Mouse (Mus musculus) forebrain, embryonic 14.5 days (tissue): ENCODE measurements at regions not wholly inside any gene's neighbourhood (a gene's known extent, or its start where the extent isn't known, plus 50 kb on each side); places are given as distances from the start of the nearest gene placed in this dataset.

ENCODE experiments used
- ATAC-seq: fragments of 200-750 bp; cut with Nextera tagmentation; 2 replicates; pipeline ENCODE4 v1.8.0; 2017; ENCODE audit warnings: mild to moderate bottlenecking, moderate library complexity
- DNase-seq: peaks from one replicate; pipeline ENCODE4 v3.0.0-alpha.2; 2015; ENCODE audit warnings: low spot score
- H3K27ac ChIP-seq: fragments of 300-500 bp; sonication (generic); 2 replicates; pipeline ENCODE4 v1.5.1; 2014; ENCODE audit warnings: low read depth, mild to moderate bottlenecking, control low read depth, low read length, moderate library complexity
- H3K27me3 ChIP-seq: fragments of 300-500 bp; sonication (generic); replicated peaks from 2 replicates; pipeline ENCODE4 v1.6.1; 2014; ENCODE audit warnings: low read length, control low read depth, mixed read lengths; ENCODE audit not compliant: control insufficient read depth, insufficient read depth
- H3K36me3 ChIP-seq: fragments of 300-500 bp; sonication (generic); 2 replicates; pipeline ENCODE4 v1.6.1; 2014; ENCODE audit warnings: low read length, control low read depth; ENCODE audit not compliant: control insufficient read depth, insufficient read depth
- H3K4me1 ChIP-seq: fragments of 300-500 bp; sonication (generic); 2 replicates; pipeline ENCODE4 v1.6.1; 2014; ENCODE audit warnings: antibody characterized with exemption, low read length, control low read depth; ENCODE audit not compliant: control insufficient read depth, insufficient read depth
- H3K4me2 ChIP-seq: fragments of 300-500 bp; sonication (generic); 2 replicates; pipeline ENCODE4 v1.6.1; 2014; ENCODE audit warnings: mild to moderate bottlenecking, control low read depth, low read length
- H3K4me3 ChIP-seq: fragments of 300-500 bp; sonication (generic); 2 replicates; pipeline ENCODE4 v1.5.1; 2014; ENCODE audit warnings: low read depth, low read length, control low read depth
- H3K9ac ChIP-seq: fragments of 300-500 bp; sonication (generic); 2 replicates; pipeline ENCODE4 v1.6.1; 2014; ENCODE audit warnings: mild to moderate bottlenecking, low read length, control low read depth, moderate library complexity
- H3K9me3 ChIP-seq: fragments of 300-500 bp; sonication (generic); replicated peaks from 2 replicates; pipeline ENCODE4 v1.6.1; 2016; ENCODE audit warnings: low read length, control low read depth, mixed read lengths; ENCODE audit not compliant: control insufficient read depth
- WGBS: fragments of 180-500 bp; shearing (Covaris S2); extraction: QIAGEN DNeasy Blood & Tissue Kit; methylation state at CpG from one replicate; pipeline ENCODE4 v1.1.7; 2014; 5-methylcytosine and 5-hydroxymethylcytosine counted together

DNA sequence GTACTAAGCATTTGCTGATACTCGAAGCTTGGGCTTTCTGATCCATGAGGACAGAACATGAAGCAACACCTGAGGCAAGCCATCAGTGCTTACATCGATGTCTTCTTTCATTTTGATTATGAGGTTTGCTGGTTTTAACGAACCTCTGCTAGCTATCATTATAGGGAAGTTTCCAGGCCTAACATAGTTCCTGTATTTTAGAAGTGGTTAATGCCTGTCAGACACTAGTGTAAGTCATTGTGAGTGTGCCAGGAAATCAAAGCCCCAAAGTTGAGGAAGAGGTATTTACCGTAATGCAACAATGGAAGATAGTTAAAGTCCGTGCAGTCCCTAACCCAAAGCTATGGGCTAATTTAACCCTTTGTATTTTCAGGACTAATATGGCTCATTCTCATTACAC, 120.1 kb upstream of the Rap2b start:
- DNase-seq: no peak
- H3K27ac ChIP-seq: no peak overlapping the region
- no peak for ATAC-seq
- no peaks in the 10 kb centered on the region for H3K36me3 ChIP-seq
- H3K4me3 ChIP-seq: no peak overlapping the region
- H3K9ac ChIP-seq: no peak overlapping the region
- H3K9me3 ChIP-seq: no peaks in the 10 kb centered on the region
- H3K4me1 ChIP-seq: no peaks in the 10 kb centered on the region
- no peaks in the 10 kb centered on the region for H3K27me3 ChIP-seq
- no peak overlapping the region for H3K4me2 ChIP-seq
- WGBS: 66% methylated on average over 5 of the region's 5 CpGs

DNA sequence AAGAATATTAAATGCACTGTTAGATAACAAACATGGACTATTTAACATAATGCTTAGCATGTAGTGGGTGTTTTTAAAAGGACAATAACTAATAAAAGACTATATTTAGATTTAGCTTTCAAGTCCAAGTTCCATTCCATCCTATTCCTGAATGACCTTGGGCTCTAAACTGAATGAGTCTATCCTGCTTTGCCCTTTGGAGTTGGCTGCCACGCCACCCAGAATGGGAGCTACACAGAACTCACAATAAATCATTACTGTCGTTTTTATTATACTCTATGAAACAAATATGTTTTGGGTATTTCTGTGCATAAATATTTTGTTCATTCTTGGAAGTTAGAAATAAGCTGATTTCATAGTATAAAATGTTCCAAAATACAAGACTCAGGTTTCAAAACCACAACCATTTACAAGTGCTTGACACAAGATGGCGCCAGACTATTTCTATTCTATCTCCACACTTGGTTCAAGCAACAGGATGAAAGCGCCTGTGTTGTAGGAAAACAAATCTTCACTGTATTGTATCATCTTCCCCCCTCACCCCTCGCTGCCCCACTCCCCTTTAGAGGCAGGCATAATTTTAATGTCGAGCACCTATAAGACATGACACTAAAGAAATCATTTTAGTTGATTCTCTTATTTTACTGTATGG, 117.4 kb upstream of the Rap2b start:
- Histone ChIP-seq H3K4me2 (no peak overlapping the region), H3K9me3 (no peaks in the 10 kb centered on the region)
- 17% methylated on average over 6 of the region's 6 CpGs for WGBS

DNA sequence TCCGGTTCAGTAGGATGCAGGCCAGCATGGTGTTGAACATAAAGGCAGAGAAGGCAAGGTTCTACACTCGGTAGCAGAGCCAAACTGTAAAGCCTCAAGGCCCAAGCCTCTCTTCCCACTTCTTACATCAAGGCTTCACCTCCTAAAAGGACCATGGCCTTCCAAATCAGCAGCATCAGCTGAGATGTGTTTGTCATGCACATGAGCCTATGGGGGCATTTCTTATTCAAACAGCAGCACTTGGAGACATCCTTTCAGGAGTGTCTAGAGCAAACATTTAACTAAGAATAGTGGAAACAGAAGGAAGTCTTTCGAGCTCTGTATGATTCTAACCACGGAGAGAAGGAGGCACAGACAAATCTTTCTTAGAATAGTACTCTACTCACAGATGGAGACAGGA, 115.0 kb upstream of the Rap2b start:
- Histone ChIP-seq H3K27me3 (no peaks in the 10 kb centered on the region), H3K9ac (no peak overlapping the region), H3K4me3 (no peak overlapping the region), H3K4me2 (no peak overlapping the region), H3K4me1 (no peaks in the 10 kb centered on the region), H3K27ac (no peak overlapping the region), H3K9me3 (no peaks in the 10 kb centered on the region), H3K36me3 (no peaks in the 10 kb centered on the region)
- WGBS: 71% methylated on average over 4 of the region's 4 CpGs
- DNase-seq: no peak
- no peak for ATAC-seq

More for the DNA sequence above, 117.4 kb upstream of the Rap2b start:
- DNase-seq (peak; percentile 84), ATAC-seq (peak; percentile 72)
- Histone ChIP-seq H3K27ac (no peak overlapping the region), H3K27me3 (no peaks in the 10 kb centered on the region), H3K36me3 (no peaks in the 10 kb centered on the region), H3K4me1 (no peaks in the 10 kb centered on the region), H3K4me3 (no peak overlapping the region), H3K9ac (no peak overlapping the region)

DNA sequence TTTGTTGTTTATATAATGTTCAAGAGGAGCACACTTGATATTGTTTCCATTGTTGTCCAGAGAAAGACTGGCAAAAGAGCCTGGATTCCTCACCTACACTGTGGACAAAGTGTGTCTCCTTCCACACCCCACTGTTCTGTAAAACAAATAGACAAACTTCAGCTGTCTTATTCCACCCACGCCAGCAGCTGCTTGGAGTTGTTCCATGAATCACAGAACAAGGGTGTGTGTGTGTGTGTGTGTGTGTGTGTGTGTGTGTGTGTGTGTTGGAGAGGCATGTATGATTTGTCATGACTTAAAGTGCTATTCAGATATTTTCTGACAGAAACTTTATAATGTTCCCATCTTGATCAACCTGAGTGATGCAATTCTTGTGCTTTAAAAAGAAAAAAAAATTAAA, 114.1 kb upstream of the Rap2b start:
- 66% methylated on average over 1 of the region's 1 CpGs for WGBS
- no peak for ATAC-seq

DNA sequence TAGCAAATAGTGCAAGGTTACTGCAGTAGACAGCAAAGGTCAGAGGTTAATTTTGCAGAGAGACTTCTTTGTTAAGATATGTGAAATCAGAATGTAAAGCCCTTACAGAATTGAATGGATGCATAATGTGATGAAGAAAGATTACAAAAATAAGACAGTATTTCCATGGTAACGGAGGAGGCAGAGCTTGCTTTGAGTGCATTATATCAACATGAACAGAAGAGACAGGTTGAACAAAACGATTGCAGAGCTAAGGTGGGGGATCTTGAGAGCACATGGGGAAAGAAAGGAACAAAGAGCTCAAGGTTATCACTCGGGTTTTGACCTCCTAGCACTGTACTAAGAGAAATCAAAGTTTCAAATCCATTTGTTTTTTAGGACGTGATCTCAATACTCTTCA, 106.2 kb upstream of the Rap2b start:
- peak; percentile 20 for DNase-seq
- Histone ChIP-seq H3K36me3 (no peaks in the 10 kb centered on the region), H3K4me3 (no peak overlapping the region), H3K9me3 (no peaks in the 10 kb centered on the region), H3K4me1 (no peaks in the 10 kb centered on the region), H3K27ac (no peak overlapping the region), H3K9ac (no peak overlapping the region), H3K4me2 (no peak overlapping the region), H3K27me3 (no peaks in the 10 kb centered on the region)
- ATAC-seq: no peak; the same call in 1 of the 2 replicates
- WGBS: 64% methylated on average over 4 of the region's 4 CpGs

More for the DNA sequence above, 114.1 kb upstream of the Rap2b start:
- no peaks in the 10 kb centered on the region for H3K27me3 ChIP-seq
- no peaks in the 10 kb centered on the region for H3K4me1 ChIP-seq
- DNase-seq: no peak
- no peak overlapping the region for H3K9ac ChIP-seq
- no peak overlapping the region for H3K27ac ChIP-seq
- no peaks in the 10 kb centered on the region for H3K36me3 ChIP-seq
- no peak overlapping the region for H3K4me2 ChIP-seq
- no peak overlapping the region for H3K4me3 ChIP-seq
- H3K9me3 ChIP-seq: no peaks in the 10 kb centered on the region

DNA sequence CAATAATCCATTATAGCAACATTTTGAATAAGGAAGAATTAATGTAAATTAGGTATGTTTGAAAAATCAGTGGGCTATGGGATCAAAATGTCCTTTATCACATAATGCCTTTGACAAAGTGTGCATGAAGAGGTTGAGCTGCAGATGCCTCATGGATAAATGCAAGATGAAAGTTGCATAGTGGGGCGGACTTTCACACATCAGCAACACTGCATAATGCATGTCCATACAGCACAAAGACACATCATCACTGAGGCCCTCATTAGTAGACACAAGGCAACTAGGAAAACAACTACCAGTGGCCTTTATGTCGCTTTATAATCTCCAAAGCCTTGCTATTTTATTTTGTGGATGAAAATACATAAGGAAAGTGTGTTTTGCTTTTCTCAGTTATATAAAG, 105.8 kb upstream of the Rap2b start:
- Histone ChIP-seq H3K4me1 (no peaks in the 10 kb centered on the region), H3K27me3 (no peaks in the 10 kb centered on the region), H3K36me3 (no peaks in the 10 kb centered on the region), H3K9ac (no peak overlapping the region), H3K4me2 (no peak overlapping the region), H3K9me3 (no peaks in the 10 kb centered on the region), H3K27ac (no peak overlapping the region), H3K4me3 (no peak overlapping the region)
- ATAC-seq (0 out of 2 replicates have a peak, but pooled peaks have one; percentile 20), DNase-seq (no peak)
- 86% methylated on average over 2 of the region's 2 CpGs for WGBS

DNA sequence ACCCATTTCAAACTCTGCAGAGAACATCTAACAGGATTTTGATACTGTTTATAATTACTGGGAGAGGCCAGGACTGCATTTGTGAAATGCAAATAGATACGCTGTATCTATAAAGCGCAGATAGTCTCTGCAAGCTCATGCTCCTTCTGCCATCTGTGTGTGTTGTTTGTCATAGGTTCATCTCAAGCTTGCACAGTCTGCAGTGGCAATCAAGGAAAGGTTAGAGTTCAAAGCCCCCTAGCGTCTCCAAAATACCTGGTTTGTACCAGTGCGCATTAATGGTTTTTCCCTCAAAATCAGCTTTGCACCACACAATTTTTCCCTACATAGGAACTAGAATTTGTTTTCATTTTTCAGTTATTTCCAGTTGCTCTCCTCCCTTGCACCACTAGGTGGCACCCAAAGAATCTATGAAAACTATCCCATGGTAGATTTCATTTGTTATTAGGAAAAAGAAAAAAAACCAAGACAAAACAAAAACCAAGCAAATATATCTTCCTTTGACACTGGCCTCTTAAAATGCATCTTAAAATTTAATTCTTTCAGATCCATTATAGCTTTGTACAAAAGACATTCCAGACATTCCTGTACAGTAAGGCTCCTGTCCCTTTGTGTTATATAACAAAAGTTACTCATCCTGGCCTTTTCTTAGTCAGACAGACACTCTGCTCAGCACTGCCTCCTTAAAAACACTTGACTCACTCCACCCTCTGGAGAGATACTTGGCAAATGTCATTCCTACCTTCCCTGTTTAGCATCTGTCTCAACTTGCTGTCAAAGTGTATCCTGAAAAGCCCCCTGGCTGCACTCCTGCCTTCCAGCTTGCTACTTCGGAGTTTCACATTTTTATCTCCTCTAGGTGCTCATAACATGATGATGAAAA, 92.7 kb upstream of the Rap2b start:
- Histone ChIP-seq H3K4me3 (no peak overlapping the region), H3K9me3 (no peaks in the 10 kb centered on the region), H3K4me2 (no peak overlapping the region), H3K36me3 (no peaks in the 10 kb centered on the region), H3K4me1 (no peaks in the 10 kb centered on the region), H3K27me3 (no peaks in the 10 kb centered on the region), H3K27ac (no peak overlapping the region), H3K9ac (no peak overlapping the region)
- DNase-seq (peak; percentile 68), ATAC-seq (peak; percentile 52)
- 77% methylated on average over 5 of the region's 5 CpGs for WGBS

DNA sequence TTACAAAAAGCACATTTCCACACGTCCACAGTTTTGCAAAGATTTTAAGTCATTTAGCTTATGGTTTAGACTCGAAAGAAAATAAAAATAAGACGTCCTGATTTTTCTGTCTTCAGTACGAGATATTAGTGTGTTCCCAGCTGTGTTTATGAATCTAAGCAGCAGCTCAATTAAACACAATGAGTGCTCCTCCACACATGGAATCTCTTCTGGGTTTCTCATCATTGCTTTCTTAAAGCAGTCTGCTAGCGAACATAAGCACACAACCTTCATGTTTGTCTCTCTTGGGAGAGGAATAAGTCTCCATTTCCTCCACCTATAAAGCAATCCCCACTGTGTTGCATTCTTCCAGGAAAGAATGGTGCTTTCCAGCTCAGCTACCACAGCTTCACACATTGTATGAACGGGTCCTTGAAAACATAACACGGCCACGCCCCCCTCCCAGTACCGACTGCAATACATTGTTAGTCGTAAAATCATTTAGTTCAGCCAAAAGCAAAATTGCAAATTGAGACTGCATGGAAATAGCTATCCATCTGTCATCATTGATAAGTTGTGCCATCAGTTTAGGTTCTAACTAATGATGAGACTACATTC, 75.4 kb upstream of the Rap2b start:
- no peaks in the 10 kb centered on the region for H3K4me1 ChIP-seq
- no peaks in the 10 kb centered on the region for H3K36me3 ChIP-seq
- H3K27me3 ChIP-seq: no peaks in the 10 kb centered on the region
- no peak overlapping the region for H3K4me2 ChIP-seq
- no peaks in the 10 kb centered on the region for H3K9me3 ChIP-seq
- 33% methylated on average over 10 of the region's 10 CpGs for WGBS
- no peak overlapping the region for H3K27ac ChIP-seq
- ATAC-seq (no peak; the same call in 1 of the 2 replicates), DNase-seq (peak; percentile 31)
- no peak overlapping the region for H3K9ac ChIP-seq
- no peak overlapping the region for H3K4me3 ChIP-seq

DNA sequence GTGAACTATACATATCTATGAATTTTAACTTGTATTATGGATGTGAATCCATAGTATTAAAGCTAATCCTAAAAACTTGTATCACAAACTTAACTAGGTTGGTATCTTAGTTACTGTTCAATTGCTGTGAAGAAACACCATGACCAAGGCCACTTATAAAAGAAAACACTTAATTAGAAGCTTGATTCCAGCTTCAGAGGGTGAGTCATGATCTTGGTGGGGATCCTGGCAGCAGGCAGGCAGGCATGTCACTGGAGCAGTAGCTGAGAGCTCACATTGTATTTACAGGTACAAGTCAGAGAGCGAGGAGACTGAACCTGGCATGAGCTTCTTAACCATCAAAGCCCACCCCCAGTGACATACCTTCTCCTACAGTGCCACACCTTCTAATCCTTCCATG, 73.2 kb upstream of the Rap2b start:
- no peak for ATAC-seq
- 56% methylated on average over 1 of the region's 1 CpGs for WGBS
- no peak overlapping the region for H3K9ac ChIP-seq

More for the DNA sequence above, 73.2 kb upstream of the Rap2b start:
- Histone ChIP-seq H3K4me1 (no peaks in the 10 kb centered on the region), H3K4me3 (no peak overlapping the region), H3K27me3 (no peaks in the 10 kb centered on the region), H3K4me2 (no peak overlapping the region), H3K36me3 (no peaks in the 10 kb centered on the region), H3K9me3 (no peaks in the 10 kb centered on the region), H3K27ac (no peak overlapping the region)
- DNase-seq: no peak
